Mouse (Mus musculus) midbrain, embryonic 12.5 days (tissue): ENCODE measurements around the gene Mpz. TPM values are rescaled to one million over a fixed set of nuclear protein-coding genes. Genes with fewer than 3 reads are reported as not detected.
"Not testable (repeated sequence)": the region's sequence is repeated elsewhere in the genome, so short reads cannot be mapped to it uniquely, and the experiment has no call there.

Experiments
- ATAC-seq: fragments of 200-750 bp; cut with Nextera tagmentation; 2 replicates; pipeline ENCODE4 v1.8.0; 2017; ENCODE audit warnings: low read depth, moderate TSS enrichment, moderate library complexity; ENCODE audit not compliant: low FRiP score
- H3K27ac ChIP-seq: fragments of 300-500 bp; sonication (generic); replicated peaks from 2 replicates; pipeline ENCODE4 v1.5.1; 2016; ENCODE audit warnings: mild to moderate bottlenecking
- H3K27me3 ChIP-seq: fragments of 300-500 bp; sonication (generic); 2 replicates; pipeline ENCODE4 v1.6.1; 2016; ENCODE audit warnings: mild to moderate bottlenecking
- H3K36me3 ChIP-seq: fragments of 300-500 bp; sonication (generic); 2 replicates; pipeline ENCODE4 v1.6.1; 2016
- H3K4me1 ChIP-seq: fragments of 300-500 bp; sonication (generic); 2 replicates; pipeline ENCODE4 v1.6.1; 2016
- H3K4me2 ChIP-seq: fragments of 300-500 bp; sonication (generic); replicated peaks from 2 replicates; pipeline ENCODE4 v1.6.1; 2016; ENCODE audit warnings: mild to moderate bottlenecking, moderate library complexity
- H3K4me3 ChIP-seq: fragments of 300-500 bp; sonication (generic); 2 replicates; pipeline ENCODE4 v1.5.1; 2016; ENCODE audit warnings: mild to moderate bottlenecking
- H3K9ac ChIP-seq: fragments of 300-500 bp; sonication (generic); replicated peaks from 2 replicates; pipeline ENCODE4 v1.6.1; 2016; ENCODE audit warnings: mild to moderate bottlenecking, moderate library complexity
- H3K9me3 ChIP-seq: fragments of 300-500 bp; sonication (generic); 2 replicates; pipeline ENCODE4 v1.6.1; 2016; ENCODE audit warnings: mild to moderate bottlenecking
- WGBS: fragments of 180-500 bp; shearing (Covaris S2); methylation state at CpG from one replicate; pipeline ENCODE4 v1.1.7; 2016; 5-methylcytosine and 5-hydroxymethylcytosine counted together
- polyA plus RNA-seq: library from polyadenylated mRNA; unstranded; fragments of >200 nt; fragmentation: Nextera tagmentation; extraction: Ambion mirVana; gene quantifications from 2 replicates; pipeline ENCODE4 v1.2.1, GENCODE M21; 2016

The Mpz gene
- polyA plus RNA-seq, 1 experiment from 2014 or later = 0.94 TPM

GRCm38 (mm10) chr1:171137486-171138155 lies 12.9 kb upstream of the Mpz start:
- H3K27me3 ChIP-seq, H3K4me2 ChIP-seq, ATAC-seq, H3K9ac ChIP-seq, H3K4me1 ChIP-seq, H3K9me3 ChIP-seq, H3K27ac ChIP-seq, H3K4me3 ChIP-seq: not testable (repeated sequence)
- H3K36me3 ChIP-seq = peaks cover 86% of the 10 kb centered on the region
- WGBS = 91% methylated on average over 8 of the region's 8 CpGs

GRCm38 (mm10) chr1:171142981-171143380 lies 7.5 kb upstream of the Mpz start:
- not testable (repeated sequence) for H3K4me1 ChIP-seq, H3K9ac ChIP-seq, H3K4me3 ChIP-seq, H3K27ac ChIP-seq, H3K27me3 ChIP-seq, H3K4me2 ChIP-seq, ATAC-seq, H3K9me3 ChIP-seq
- H3K36me3 ChIP-seq = peaks cover 66% of the 10 kb centered on the region
- WGBS = 83% methylated on average over 11 of the region's 11 CpGs

- Histone ChIP-seq H3K4me3 (peak overlapping the region; percentile 94), H3K36me3 (0 out of 2 replicates have a peak, but pooled peaks cover 2% of the 10 kb centered on the region), H3K4me1 (peaks cover 16% of the 10 kb centered on the region), H3K4me2 (peak overlapping the region; percentile 70), H3K27me3 (peaks cover 12% of the 10 kb centered on the region; the same call in 1 of the 2 replicates), H3K27ac (0 out of 2 replicates have a peak overlapping the region, but pooled peaks have one; percentile 75), H3K9me3 (no peaks in the 10 kb centered on the region), H3K9ac (peak overlapping the region; percentile 84)
- ATAC-seq = peak; percentile 35
- WGBS = 7% methylated on average over 18 of the region's 18 CpGs
Measured at GRCm38 (mm10) chr1:171150838-171151391, 404 bp downstream of the Mpz start.

- no peak overlapping the region for H3K9ac ChIP-seq
- H3K4me1 ChIP-seq = peaks cover 16% of the 10 kb centered on the region
- no peak overlapping the region for H3K4me3 ChIP-seq
- no peaks in the 10 kb centered on the region for H3K9me3 ChIP-seq
- no peak overlapping the region for H3K4me2 ChIP-seq
- WGBS = 82% methylated on average over 4 of the region's 4 CpGs
- H3K36me3 ChIP-seq = no peaks in the 10 kb centered on the region
- no peak for ATAC-seq
- peaks cover 22% of the 10 kb centered on the region; the same call in 1 of the 2 replicates for H3K27me3 ChIP-seq
- H3K27ac ChIP-seq = no peak overlapping the region
Measured at GRCm38 (mm10) chr1:171151966-171152365, 1.5 kb downstream of the Mpz start.

- no peaks in the 10 kb centered on the region for H3K36me3 ChIP-seq
- WGBS = 82% methylated on average over 3 of the region's 3 CpGs
- H3K9ac ChIP-seq = no peak overlapping the region
- no peak overlapping the region for H3K27ac ChIP-seq
- no peak overlapping the region for H3K4me2 ChIP-seq
- H3K4me3 ChIP-seq = no peak overlapping the region
- peaks cover 56% of the 10 kb centered on the region for H3K27me3 ChIP-seq
- H3K4me1 ChIP-seq = peaks cover 7% of the 10 kb centered on the region
- no peak for ATAC-seq
- no peaks in the 10 kb centered on the region for H3K9me3 ChIP-seq
Measured at GRCm38 (mm10) chr1:171156644-171157043, 6.1 kb downstream of the Mpz start.

- ATAC-seq = no peak
- no peaks in the 10 kb centered on the region for H3K9me3 ChIP-seq
- no peak overlapping the region for H3K27ac ChIP-seq
- H3K4me2 ChIP-seq = no peak overlapping the region
- no peak overlapping the region for H3K4me3 ChIP-seq
- H3K4me1 ChIP-seq = peaks cover 7% of the 10 kb centered on the region
- no peaks in the 10 kb centered on the region for H3K36me3 ChIP-seq
- no peak overlapping the region for H3K9ac ChIP-seq
- peaks cover 50% of the 10 kb centered on the region for H3K27me3 ChIP-seq
Measured at GRCm38 (mm10) chr1:171157965-171158364, 7.5 kb downstream of the Mpz start.

- H3K36me3 ChIP-seq = no peaks in the 10 kb centered on the region
- H3K4me1 ChIP-seq = peaks cover 7% of the 10 kb centered on the region
- no peak overlapping the region for H3K9ac ChIP-seq
- no peaks in the 10 kb centered on the region for H3K9me3 ChIP-seq
- H3K27me3 ChIP-seq = peaks cover 50% of the 10 kb centered on the region
- peak overlapping the region; percentile 23 for H3K4me3 ChIP-seq
- 7% methylated on average over 15 of the region's 15 CpGs for WGBS
- H3K4me2 ChIP-seq = peak overlapping the region; percentile 45
- ATAC-seq = no peak
- H3K27ac ChIP-seq = no peak overlapping the region
Measured at GRCm38 (mm10) chr1:171159485-171159975, 9.0 kb downstream of the Mpz start.

- H3K36me3 ChIP-seq = no peaks in the 10 kb centered on the region
- no peak overlapping the region for H3K9ac ChIP-seq
- H3K27ac ChIP-seq = no peak overlapping the region
- H3K4me1 ChIP-seq = peaks cover 7% of the 10 kb centered on the region
- H3K4me3 ChIP-seq = no peak overlapping the region
- WGBS = 83% methylated on average over 3 of the region's 3 CpGs
- H3K27me3 ChIP-seq = peaks cover 35% of the 10 kb centered on the region
- H3K9me3 ChIP-seq = no peaks in the 10 kb centered on the region
- no peak for ATAC-seq
- H3K4me2 ChIP-seq = no peak overlapping the region
Measured at GRCm38 (mm10) chr1:171162526-171162925, 12.0 kb downstream of the Mpz start.

- ATAC-seq = no peak
- Histone ChIP-seq H3K4me1 (peaks cover 7% of the 10 kb centered on the region), H3K9ac (no peak overlapping the region), H3K9me3 (no peaks in the 10 kb centered on the region), H3K27me3 (peaks cover 22% of the 10 kb centered on the region), H3K4me2 (no peak overlapping the region), H3K4me3 (no peak overlapping the region), H3K36me3 (no peaks in the 10 kb centered on the region), H3K27ac (no peak overlapping the region)
- WGBS = 31% methylated on average over 3 of the region's 3 CpGs
Measured at GRCm38 (mm10) chr1:171164258-171164657, 13.7 kb downstream of the Mpz start.

- Histone ChIP-seq H3K36me3 (no peaks in the 10 kb centered on the region), H3K4me2 (no peak overlapping the region), H3K4me1 (no peaks in the 10 kb centered on the region), H3K4me3 (no peak overlapping the region), H3K9me3 (no peaks in the 10 kb centered on the region), H3K9ac (no peak overlapping the region), H3K27me3 (peaks cover 7% of the 10 kb centered on the region; the same call in 1 of the 2 replicates), H3K27ac (no peak overlapping the region)
- ATAC-seq = no peak
- WGBS = 87% methylated on average over 5 of the region's 5 CpGs
Measured at GRCm38 (mm10) chr1:171165629-171166345, 15.3 kb downstream of the Mpz start.

- Histone ChIP-seq H3K27ac (no peak overlapping the region), H3K36me3 (no peaks in the 10 kb centered on the region), H3K9ac (no peak overlapping the region), H3K9me3 (no peaks in the 10 kb centered on the region), H3K4me3 (no peak overlapping the region), H3K4me2 (no peak overlapping the region), H3K27me3 (no peaks in the 10 kb centered on the region; the same call in 1 of the 2 replicates), H3K4me1 (no peaks in the 10 kb centered on the region)
- WGBS = 86% methylated on average over 12 of the region's 12 CpGs
- no peak for ATAC-seq
Measured at GRCm38 (mm10) chr1:171168906-171169305, 18.4 kb downstream of the Mpz start.

GRCm38 (mm10) chr1:171169913-171170312 lies 19.4 kb downstream of the Mpz start:
- H3K36me3 ChIP-seq = no peaks in the 10 kb centered on the region
- H3K4me2 ChIP-seq = no peak overlapping the region
- H3K9me3 ChIP-seq = no peaks in the 10 kb centered on the region
- no peaks in the 10 kb centered on the region; the same call in 1 of the 2 replicates for H3K27me3 ChIP-seq
- H3K4me1 ChIP-seq = no peaks in the 10 kb centered on the region
- no peak for ATAC-seq
- WGBS = 59% methylated on average over 3 of the region's 3 CpGs
- H3K27ac ChIP-seq = no peak overlapping the region
- no peak overlapping the region for H3K4me3 ChIP-seq
- no peak overlapping the region for H3K9ac ChIP-seq
